Mouse (Mus musculus) lung, postnatal 0 days (tissue): ENCODE data around the gene Itga7.

Experiments used
- CTCF ChIP-seq: IDR thresholded peaks from 2 replicates; pipeline ENCODE4 v1.5.1; 2016; ENCODE audit warnings: antibody characterized with exemption, mild to moderate bottlenecking
- EP300 ChIP-seq: IDR thresholded peaks from 2 replicates; pipeline ENCODE4 v1.6.1; 2016; ENCODE audit warnings: antibody characterized with exemption, mild to moderate bottlenecking, control low read depth

- TF ChIP-seq CTCF (no peak), EP300 (no peak)
Measured at GRCm38 (mm10) chr10:128908778-128909448, 24.7 kb upstream of the Itga7 start.
